19 mouse cellular contexts compared by ENCODE assay signal in the genomic region with DNA sequence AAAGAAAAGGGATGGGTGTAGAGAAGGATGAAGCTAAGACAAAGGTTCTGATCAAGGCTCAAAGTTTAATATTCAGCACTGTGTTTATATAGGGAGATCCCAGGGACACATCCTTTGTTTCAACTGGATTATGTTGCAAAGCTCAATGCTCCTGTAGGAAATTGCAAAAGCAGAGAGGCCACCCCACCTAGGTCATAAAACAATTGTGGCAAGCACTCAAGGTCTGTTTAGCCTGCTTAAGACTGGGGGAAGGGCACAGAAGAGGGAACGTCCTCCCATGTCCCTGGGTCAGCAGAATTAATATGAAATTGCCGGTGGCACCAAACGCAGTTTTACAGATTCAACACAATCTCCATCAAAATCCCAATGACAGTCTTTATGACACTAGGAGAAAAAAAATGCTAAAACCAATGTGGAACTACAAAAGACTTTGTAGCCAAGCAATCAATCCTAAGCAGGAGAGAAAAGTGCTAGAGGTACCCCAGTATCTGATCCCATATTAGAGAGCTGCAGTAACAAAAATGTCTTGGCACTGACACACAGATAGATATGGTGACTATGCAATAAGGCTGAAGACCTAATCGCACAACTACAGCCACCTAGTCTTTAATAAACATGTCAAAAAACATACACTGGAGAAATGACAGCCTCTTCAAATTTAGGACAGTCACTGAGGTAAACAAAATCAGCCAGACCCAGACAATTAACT. TPM values are rescaled to one million over a fixed set of nuclear protein-coding genes. Genes with fewer than 3 reads are reported as not detected.
DNase-seq lines count a peak whose midpoint lies in the region; ATAC-seq and TF ChIP-seq lines count a peak whose summit lies in the region.
"Had no signal": no experiment of that assay in that cellular context is flagged by ENCODE, and none has a peak within 500 bp of the region (broad histone marks: within the 10 kb centered on the region; RNA-seq: fewer than 3 reads in every experiment).

No protein-coding gene starts in this region.

- intact Hi-C loops in heart, postnatal 10 days (cut with DNase I) = no loop called here
- intact Hi-C loops in gastrocnemius, postnatal 36 days (cut with DNase I) = no loop called here

- no peak overlapping the region for H3K4me2 ChIP-seq in heart, embryonic 11.5 days
- peak overlapping the region; percentile 38 for H3K4me2 ChIP-seq in intestine, embryonic 16.5 days (ENCODE audit: low read depth, low read length)
- H3K4me2 ChIP-seq: embryonic facial prominence, embryonic 15.5 days; liver, embryonic 11.5 days; neural tube, embryonic 12.5 days; stomach, embryonic 15.5 days had no signal

- TF ChIP-seq CTCF in small intestine, adult 2 months (IDR thresholded peaks at IDR 0.05; ENCODE audit: extremely low read depth, insufficient read length, insufficient replicate concordance, low read depth, low read length) = no peak
- TF ChIP-seq CTCF in cerebellum, adult 2 months (IDR thresholded peaks at IDR 0.05; ENCODE audit: borderline replicate concordance, insufficient read depth, low read depth, low read length) = no peak

- DNase-seq in heart, adult 8-10 months (ENCODE audit: low spot score) = peak; percentile 77
- peak; percentile 10 to 24 for DNase-seq in heart, postnatal 10 days
- no peak for DNase-seq in gastrocnemius, postnatal 36 days
- DNase-seq in cerebellum, adult 2 months = no peak
- DNase-seq: cerebellum, postnatal 14 days; embryo, embryonic 11 days; thymus, adult 2 months had no signal

- H3K9me3 ChIP-seq in heart, embryonic 11.5 days (replicated peaks; ENCODE audit: control insufficient read depth, low read length) = peaks cover 5% of the 10 kb centered on the region; the same call in 1 of the 2 replicates
- peaks cover 3% of the 10 kb centered on the region for H3K9me3 ChIP-seq in intestine, embryonic 16.5 days (ENCODE audit: control insufficient read depth, low read length)
- H3K9me3 ChIP-seq: limb, embryonic 10.5 days had no signal

- no peak for ATAC-seq in heart, embryonic 11.5 days (replicated peaks; ENCODE audit: insufficient number of reproducible peaks, low FRiP score, low TSS enrichment)
- ATAC-seq in intestine, embryonic 16.5 days = peak; percentile 92
- ATAC-seq: hindbrain, postnatal 0 days had no signal

- H3K27ac ChIP-seq in heart, embryonic 11.5 days (ENCODE audit: low read depth, low read length) = no peak overlapping the region
- H3K27ac ChIP-seq in intestine, embryonic 16.5 days (ENCODE audit: low read length) = peak overlapping the region; percentile 78
- 0 out of 2 replicates have a peak overlapping the region, but pooled peaks have one; percentile 16 for H3K27ac ChIP-seq in small intestine, adult 2 months (ENCODE audit: insufficient read depth, low read depth, low read length)
- H3K27ac ChIP-seq in cerebellum, adult 2 months (ENCODE audit: insufficient read depth, low read length) = no peak overlapping the region
- H3K27ac ChIP-seq: embryonic facial prominence, embryonic 15.5 days; hindbrain, postnatal 0 days; left cerebral cortex, adult 2 months; limb, embryonic 10.5 days; midbrain, embryonic 10.5 days; neural tube, embryonic 12.5 days; stomach, embryonic 15.5 days had no signal

- H3K27me3 ChIP-seq in heart, embryonic 11.5 days (ENCODE audit: control insufficient read depth, insufficient read depth, low read length) = no peaks in the 10 kb centered on the region
- no peaks in the 10 kb centered on the region for H3K27me3 ChIP-seq in intestine, embryonic 16.5 days (replicated peaks; ENCODE audit: control insufficient read depth, insufficient read depth, low read length)
- no peaks in the 10 kb centered on the region for H3K27me3 ChIP-seq in small intestine, adult 2 months (ENCODE audit: control insufficient read depth, insufficient read depth, low read length)
- H3K27me3 ChIP-seq in cerebellum, adult 2 months (ENCODE audit: control insufficient read depth, insufficient read depth, low read length) = no peaks in the 10 kb centered on the region
- H3K27me3 ChIP-seq: embryonic facial prominence, embryonic 15.5 days; neural tube, embryonic 12.5 days; stomach, embryonic 15.5 days had no signal

- H3K4me3 ChIP-seq in heart, embryonic 11.5 days (ENCODE audit: low read depth, low read length) = no peak overlapping the region
- peak overlapping the region; percentile 37 for H3K4me3 ChIP-seq in intestine, embryonic 16.5 days (ENCODE audit: low read length)
- H3K4me3 ChIP-seq in small intestine, adult 2 months (ENCODE audit: low read depth, low read length) = no peak overlapping the region
- H3K4me3 ChIP-seq in cerebellum, adult 2 months (replicated peaks; ENCODE audit: insufficient read depth, low read depth, low read length) = no peak overlapping the region
- H3K4me3 ChIP-seq: embryonic facial prominence, embryonic 15.5 days; layer of hippocampus, adult 2 months; limb, embryonic 10.5 days; midbrain, embryonic 10.5 days; neural tube, embryonic 12.5 days; stomach, embryonic 15.5 days had no signal

- H3K36me3 ChIP-seq in heart, embryonic 11.5 days (ENCODE audit: control insufficient read depth, insufficient read depth, low read length) = no peaks in the 10 kb centered on the region
- no peaks in the 10 kb centered on the region for H3K36me3 ChIP-seq in intestine, embryonic 16.5 days (ENCODE audit: control insufficient read depth, insufficient read depth, low read length)
- no peaks in the 10 kb centered on the region for H3K36me3 ChIP-seq in small intestine, adult 2 months (ENCODE audit: control insufficient read depth, insufficient read depth, low read length)
- H3K36me3 ChIP-seq: embryonic facial prominence, embryonic 15.5 days; limb, embryonic 10.5 days; neural tube, embryonic 12.5 days; stomach, embryonic 15.5 days had no signal

- H3K9ac ChIP-seq in heart, embryonic 11.5 days (ENCODE audit: low read depth, low read length) = no peak overlapping the region
- H3K9ac ChIP-seq in intestine, embryonic 16.5 days (ENCODE audit: low read depth, low read length) = 0 out of 2 replicates have a peak overlapping the region, but pooled peaks have one; percentile 17
- H3K9ac ChIP-seq: embryonic facial prominence, embryonic 15.5 days; neural tube, embryonic 12.5 days; stomach, embryonic 15.5 days had no signal

- H3K4me1 ChIP-seq in heart, embryonic 11.5 days (ENCODE audit: control insufficient read depth, insufficient read depth, low read length) = no peaks in the 10 kb centered on the region
- H3K4me1 ChIP-seq in intestine, embryonic 16.5 days (ENCODE audit: control insufficient read depth, insufficient read depth, low read length) = 0 out of 2 replicates have a peak, but pooled peaks cover 4% of the 10 kb centered on the region
- peaks cover 5% of the 10 kb centered on the region; the same call in 1 of the 2 replicates for H3K4me1 ChIP-seq in small intestine, adult 2 months (ENCODE audit: control insufficient read depth, insufficient read depth, insufficient read length, low read length)
- H3K4me1 ChIP-seq in cerebellum, adult 2 months (ENCODE audit: control insufficient read depth, insufficient read depth, low read length) = no peaks in the 10 kb centered on the region
- H3K4me1 ChIP-seq: embryonic facial prominence, embryonic 15.5 days; limb, embryonic 10.5 days; neural tube, embryonic 12.5 days; stomach, embryonic 15.5 days had no signal

- 80% methylated on average over 4 of the region's 4 CpGs for WGBS in heart, embryonic 11.5 days (ENCODE audit: insufficient replicate concordance)
- 35% methylated on average over 4 of the region's 4 CpGs for WGBS in intestine, embryonic 16.5 days
- WGBS in small intestine, adult 2 months = 21% methylated on average over 4 of the region's 4 CpGs
- 77% methylated on average over 4 of the region's 4 CpGs for whole genome bisulfite sequencing in cerebellum, adult 2 months

- TF ChIP-seq POLR2A in small intestine, adult 2 months (IDR thresholded peaks at IDR 0.05; ENCODE audit: low read depth, low read length) = no peak
- no peak for TF ChIP-seq POLR2A in cerebellum, adult 2 months (IDR thresholded peaks at IDR 0.05; ENCODE audit: borderline replicate concordance, insufficient read depth, low read length)

RNA-seq across cellular contexts. Expression of a gene that starts 41.5 kb away (rescaled TPM):
- total RNA-seq in heart, adult 8-10 months (2022) = 10 to 100 TPM; 47.4 to 58.6 (median 48.9) TPM
- polyA plus RNA-seq in heart, embryonic 11.5 days (2014; fragmentation: Nextera tagmentation; extraction: Ambion mirVana) = 6.3 and 7.8 TPM in 2 replicates
- 10 to 100 TPM; 42.9 to 61.4 TPM for total RNA-seq in heart, postnatal 10 days (2021)
- 11.8 and 13.0 TPM in 2 replicates for polyA plus RNA-seq in intestine, embryonic 16.5 days (2015; fragmentation: Nextera tagmentation; extraction: Ambion mirVana)
- polyA plus RNA-seq in small intestine, adult 2 months (2012; rRNA removed) = 9.4 and 11.2 TPM in 2 replicates
- 10 to 100 TPM; 20.8 to 23.3 TPM for total RNA-seq in gastrocnemius, postnatal 36 days (2021)
- 63.0 and 65.8 TPM in 2 replicates for polyA plus RNA-seq in cerebellum, adult 2 months (2012; rRNA removed)

Comparison
In these comparisons a context has a peak if more than half of its experiments do, and no peak if none do; other contexts are left out.
1. DNase-seq: peak in heart, adult 8-10 months (single experiment) and heart, postnatal 10 days (2 of 2); none in gastrocnemius, postnatal 36 days (0 of 2) and cerebellum, adult 2 months (0 of 2).
2. H3K27ac ChIP-seq: peak in intestine, embryonic 16.5 days (single experiment) and small intestine, adult 2 months (single experiment); none in heart, embryonic 11.5 days (single experiment) and cerebellum, adult 2 months (single experiment).